ENCODE assay signal across 8 mouse cellular contexts in the genomic region with DNA sequence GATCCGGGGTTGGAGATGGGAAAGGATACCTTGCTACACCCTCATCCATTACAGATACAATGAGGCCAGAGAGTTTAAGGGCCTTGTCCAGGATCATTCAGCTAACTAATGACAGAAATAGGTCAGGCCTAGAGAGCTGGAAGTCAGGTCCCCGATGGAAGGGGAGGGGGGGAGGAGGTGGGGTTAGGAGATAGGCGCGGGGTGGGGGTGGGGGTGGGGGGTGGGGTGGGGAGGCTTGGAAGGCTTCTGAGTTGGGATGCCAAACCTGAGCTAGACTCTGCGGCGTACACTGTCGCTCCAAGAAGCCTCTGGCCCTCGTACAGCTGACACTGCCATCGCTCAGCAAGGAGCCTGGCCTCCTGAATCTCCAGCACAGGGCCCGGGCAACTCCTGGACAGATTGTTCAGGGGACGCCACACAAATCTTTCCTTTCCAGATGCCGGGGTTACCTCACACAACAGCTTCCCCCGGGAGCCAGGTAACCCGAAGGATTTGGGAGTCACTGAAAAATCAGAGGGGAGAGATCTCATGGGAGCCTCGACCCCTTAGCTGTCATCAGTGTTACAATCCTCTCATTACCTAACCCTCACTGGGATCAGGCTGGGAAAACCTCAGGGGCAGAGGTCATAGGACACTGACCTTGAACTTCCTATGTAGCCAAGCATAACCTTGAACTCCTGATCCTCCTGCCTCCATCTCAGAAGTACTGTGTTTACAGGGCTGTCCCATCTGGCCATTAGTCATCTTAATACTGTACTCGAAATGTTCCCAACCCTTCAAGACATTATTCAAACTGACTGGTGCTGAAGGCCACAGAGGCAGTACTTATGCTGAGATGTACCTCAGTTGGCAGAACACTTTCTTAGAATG. TPM values are rescaled to one million over a fixed set of nuclear protein-coding genes. Genes with fewer than 3 reads are reported as not detected.
DNase-seq lines count a peak whose midpoint lies in the region; ATAC-seq lines count a peak whose summit lies in the region.

No protein-coding gene starts in this region.

- WGBS in heart, embryonic 10.5 days = 25% methylated on average over 16 of the region's 16 CpGs
- 26% methylated on average over 16 of the region's 16 CpGs for WGBS in forebrain, embryonic 16.5 days
- 28% methylated on average over 16 of the region's 16 CpGs for WGBS in midbrain, embryonic 11.5 days

- intact Hi-C loops in heart, postnatal 10 days (cut with DNase I) = loop anchor here (1.0 to 5.0 kb wide), 6 partner anchors 12 to 179 kb away; a partner anchor contains a TSS

- peak overlapping the region; percentile 83 for H3K4me2 ChIP-seq in forebrain, embryonic 16.5 days (ENCODE audit: low read length)
- peak overlapping the region; percentile 77 for H3K4me2 ChIP-seq in midbrain, embryonic 11.5 days

- H3K9me3 ChIP-seq in heart, embryonic 10.5 days = no peaks in the 10 kb centered on the region
- H3K9me3 ChIP-seq in forebrain, embryonic 16.5 days (ENCODE audit: control insufficient read depth, low read length) = no peaks in the 10 kb centered on the region
- no peaks in the 10 kb centered on the region for H3K9me3 ChIP-seq in midbrain, embryonic 11.5 days (ENCODE audit: control insufficient read depth, low read length)

- H3K4me3 ChIP-seq in heart, embryonic 10.5 days = peak overlapping the region; percentile 67
- H3K4me3 ChIP-seq in forebrain, embryonic 16.5 days (replicated peaks; ENCODE audit: low read length) = peak overlapping the region; percentile 48
- H3K4me3 ChIP-seq in midbrain, embryonic 11.5 days (ENCODE audit: low read depth, low read length) = peak overlapping the region; percentile 37; the same call in 1 of the 2 replicates

- no peaks in the 10 kb centered on the region for H3K36me3 ChIP-seq in heart, embryonic 10.5 days
- no peaks in the 10 kb centered on the region for H3K36me3 ChIP-seq in forebrain, embryonic 16.5 days (ENCODE audit: control insufficient read depth, insufficient read depth)
- H3K36me3 ChIP-seq in midbrain, embryonic 11.5 days (ENCODE audit: control insufficient read depth, insufficient read depth, low read length) = no peaks in the 10 kb centered on the region

- peaks cover 33% of the 10 kb centered on the region for H3K4me1 ChIP-seq in heart, embryonic 10.5 days
- H3K4me1 ChIP-seq in forebrain, embryonic 16.5 days (replicated peaks; ENCODE audit: control insufficient read depth, insufficient read depth, low read length) = peaks cover 25% of the 10 kb centered on the region
- peaks cover 22% of the 10 kb centered on the region for H3K4me1 ChIP-seq in midbrain, embryonic 11.5 days (ENCODE audit: control insufficient read depth, insufficient read depth, low read length)

- H3K27me3 ChIP-seq in heart, embryonic 10.5 days (ENCODE audit: insufficient read depth, poor library complexity, severe bottlenecking) = peaks cover 22% of the 10 kb centered on the region
- no peaks in the 10 kb centered on the region for H3K27me3 ChIP-seq in forebrain, embryonic 16.5 days (replicated peaks; ENCODE audit: control insufficient read depth, insufficient read depth, low read length)
- H3K27me3 ChIP-seq in midbrain, embryonic 11.5 days (ENCODE audit: control insufficient read depth, insufficient read depth, low read length) = peaks cover 11% of the 10 kb centered on the region

- ATAC-seq in forebrain, embryonic 16.5 days = no peak
- ATAC-seq in midbrain, embryonic 11.5 days (ENCODE audit: low FRiP score) = no peak

- DNase-seq in heart, embryonic 10.5 days (ENCODE audit: low spot score) = no peak
- DNase-seq in heart, postnatal 10 days = no peak
- peak; percentile 58 for DNase-seq in R1 (ENCODE audit: low read depth, low spot score)
- peak; percentile 86 for DNase-seq in midbrain, embryonic 11.5 days (ENCODE audit: low spot score, missing footprints)
- no peak for DNase-seq in urinary bladder, postnatal 4 days (ENCODE audit: low spot score in 2 of 2)
- no peak for DNase-seq in spleen, postnatal 4 days (ENCODE audit: low spot score in 2 of 2)
- no peak for DNase-seq in ovary, adult 18-20 months (ENCODE audit: low spot score)

- H3K27ac ChIP-seq in heart, embryonic 10.5 days = peak overlapping the region; percentile 95
- peak overlapping the region; percentile 100 for H3K27ac ChIP-seq in forebrain, embryonic 16.5 days (ENCODE audit: low read length)
- H3K27ac ChIP-seq in midbrain, embryonic 11.5 days (ENCODE audit: low read depth, low read length) = peak overlapping the region; percentile 98

- peak overlapping the region; percentile 69 for H3K9ac ChIP-seq in forebrain, embryonic 16.5 days (replicated peaks; ENCODE audit: low read depth, low read length)
- peak overlapping the region; percentile 72 for H3K9ac ChIP-seq in midbrain, embryonic 11.5 days (ENCODE audit: low read length)

RNA-seq across cellular contexts. Expression of a gene that starts 6.3 kb away (rescaled TPM):
- polyA plus RNA-seq in heart, embryonic 10.5 days (2016; fragmentation: Nextera tagmentation; extraction: Ambion mirVana) = 1.2 and 2.8 TPM in 2 replicates
- total RNA-seq in heart, postnatal 10 days (2021) = under 1 TPM; 0.72 to 0.84 TPM
- 1.7 and 2.9 TPM in 2 replicates for polyA plus RNA-seq in forebrain, embryonic 16.5 days (2015; fragmentation: Nextera tagmentation; extraction: Ambion mirVana)
- polyA plus RNA-seq in midbrain, embryonic 11.5 days (2014; fragmentation: Nextera tagmentation; extraction: Ambion mirVana) = 0.88 and 2.4 TPM in 2 replicates

RNA-seq across cellular contexts. Expression of a gene that starts 14.7 kb away (rescaled TPM):
- polyA plus RNA-seq in heart, embryonic 10.5 days (2016; fragmentation: Nextera tagmentation; extraction: Ambion mirVana) = 123 and 174 TPM in 2 replicates
- total RNA-seq in heart, postnatal 10 days (2021) = 100 to 1,000 TPM; 516 to 532 TPM
- 666 and 701 TPM in 2 replicates for polyA plus RNA-seq in forebrain, embryonic 16.5 days (2015; fragmentation: Nextera tagmentation; extraction: Ambion mirVana)
- 258 and 288 TPM in 2 replicates for polyA plus RNA-seq in midbrain, embryonic 11.5 days (2014; fragmentation: Nextera tagmentation; extraction: Ambion mirVana)

RNA-seq across cellular contexts. Expression of a gene that starts 17.2 kb away (rescaled TPM):
- polyA plus RNA-seq in heart, embryonic 10.5 days (2016; fragmentation: Nextera tagmentation; extraction: Ambion mirVana) = 0.05 TPM in 1 of 2 replicates, not detected in the other
- total RNA-seq in heart, postnatal 10 days (2021) = 1 to 10 TPM; 1.2 to 2.1 TPM
- 0.06 and 0.30 TPM in 2 replicates for polyA plus RNA-seq in forebrain, embryonic 16.5 days (2015; fragmentation: Nextera tagmentation; extraction: Ambion mirVana)
- polyA plus RNA-seq in midbrain, embryonic 11.5 days (2014; fragmentation: Nextera tagmentation; extraction: Ambion mirVana) = not detected in 2 replicates

RNA-seq across cellular contexts. Expression of a gene that starts 26.0 kb away (rescaled TPM):
- 363 and 402 TPM in 2 replicates for polyA plus RNA-seq in heart, embryonic 10.5 days (2016; fragmentation: Nextera tagmentation; extraction: Ambion mirVana)
- total RNA-seq in heart, postnatal 10 days (2021) = 100 to 1,000 TPM; 231 to 236 TPM
- 459 and 463 TPM in 2 replicates for polyA plus RNA-seq in forebrain, embryonic 16.5 days (2015; fragmentation: Nextera tagmentation; extraction: Ambion mirVana)
- polyA plus RNA-seq in midbrain, embryonic 11.5 days (2014; fragmentation: Nextera tagmentation; extraction: Ambion mirVana) = 430 and 435 TPM in 2 replicates

RNA-seq across cellular contexts. Expression of a gene that starts 41.4 kb away (rescaled TPM):
- polyA plus RNA-seq in heart, embryonic 10.5 days (2016; fragmentation: Nextera tagmentation; extraction: Ambion mirVana) = 1.1 and 1.2 TPM in 2 replicates
- total RNA-seq in heart, postnatal 10 days (2021) = 1 to 10 TPM; 3.0 to 4.9 TPM
- polyA plus RNA-seq in forebrain, embryonic 16.5 days (2015; fragmentation: Nextera tagmentation; extraction: Ambion mirVana) = 21.8 and 28.8 TPM in 2 replicates
- polyA plus RNA-seq in midbrain, embryonic 11.5 days (2014; fragmentation: Nextera tagmentation; extraction: Ambion mirVana) = 1.6 and 2.1 TPM in 2 replicates

Comparison
In these comparisons a context has a peak if more than half of its experiments do, and no peak if none do; other contexts are left out.
1. DNase-seq: peak in R1 (single experiment) and midbrain, embryonic 11.5 days (single experiment); none in heart, embryonic 10.5 days (single experiment), heart, postnatal 10 days (0 of 2), urinary bladder, postnatal 4 days (0 of 2), spleen, postnatal 4 days (0 of 2) and ovary, adult 18-20 months (single experiment).
2. Peak in every context shown above with its lines, with median percentiles within 50 percentile points of each other: H3K27ac ChIP-seq and H3K4me3 ChIP-seq.